Mouse (Mus musculus): ENCODE data around the gene Ccdc9b.

GRCm38 (mm10) chr2:118775396-118775795 is 12.9 kb upstream of the Ccdc9b start:
- TF ChIP-seq POLR2A (IDR thresholded peaks at IDR 0.05; ENCODE audit: control insufficient read depth, low read depth, low read length) (no peak), CTCF (IDR thresholded peaks at IDR 0.05; ENCODE audit: control insufficient read depth, insufficient read depth, insufficient replicate concordance, low read depth, low read length) (no peak)

All from testis, adult 2 months (tissue).